Mouse (Mus musculus) large intestine, adult 2 months (tissue): ENCODE results near the gene Taar7d. TPM values are rescaled to one million over a fixed set of nuclear protein-coding genes. Genes with fewer than 3 reads are reported as not detected.
"Not testable (repeated sequence)": the region's sequence is repeated elsewhere in the genome, so short reads cannot be mapped to it uniquely, and the experiment has no call there.

Experiments used
- DNase-seq: peaks from one replicate; pipeline ENCODE4 v3.0.0-alpha.2; 2012; ENCODE audit warnings: low read depth, low spot score
- WGBS: fragments of 180-500 bp; shearing (Covaris S2); methylation state at CpG from one replicate; pipeline ENCODE4 v1.1.7; 2018; 5-methylcytosine and 5-hydroxymethylcytosine counted together
- polyA plus RNA-seq: library from polyadenylated mRNA; depleted of rRNA; stranded (reverse); fragments of >200 nt; gene quantifications from 2 replicates; pipeline ENCODE4 v1.2.3, GENCODE M21; 2012; rRNA removed

The Taar7d gene
- polyA plus RNA-seq: not detected in 2 replicates

- no peak for DNase-seq
Observed at GRCm38 (mm10) chr10:24026922-24027321, at the start of gene Taar7d. Gene Taar7d (plus strand): TSS chr10:24027222.

- no peak for DNase-seq
- WGBS: 42% methylated on average over 4 of the region's 4 CpGs
Observed at GRCm38 (mm10) chr10:23977958-23978357, 49.1 kb upstream of the Taar7d start.

- peak; percentile 54 for DNase-seq
- WGBS: 42% methylated on average over 16 of the region's 16 CpGs
Observed at GRCm38 (mm10) chr10:23978901-23979705, 47.9 kb upstream of the Taar7d start.

GRCm38 (mm10) chr10:23985546-23985945, 41.5 kb upstream of the Taar7d start, which contains the start of gene Taar6:
Gene Taar6 (minus strand): TSS chr10:23985646.
- 66% methylated on average over 8 of the region's 8 CpGs for WGBS
- no peak for DNase-seq

- WGBS: 67% methylated on average over 5 of the region's 5 CpGs
- no peak for DNase-seq
Observed at GRCm38 (mm10) chr10:23986419-23986818, 40.6 kb upstream of the Taar7d start.

GRCm38 (mm10) chr10:23993381-23993780, 33.6 kb upstream of the Taar7d start, which contains the start of gene Taar7a:
Gene Taar7a (minus strand): TSS chr10:23993481.
- WGBS: 67% methylated on average over 3 of the region's 3 CpGs
- DNase-seq: no peak

- WGBS: 61% methylated on average over 1 of the region's 1 CpGs
- no peak for DNase-seq
Observed at GRCm38 (mm10) chr10:23999639-24000038, 27.4 kb upstream of the Taar7d start, which contains the start of gene Taar7b. Gene Taar7b (plus strand): TSS chr10:23999939.

- DNase-seq: no peak
- 60% methylated on average over 1 of the region's 1 CpGs for WGBS
Observed at GRCm38 (mm10) chr10:24006442-24006841, 20.6 kb upstream of the Taar7d start.

- DNase-seq: no peak
- WGBS: 53% methylated on average over 2 of the region's 2 CpGs
Observed at GRCm38 (mm10) chr10:24007034-24007433, 20.0 kb upstream of the Taar7d start.

GRCm38 (mm10) chr10:24008143-24008542, 18.9 kb upstream of the Taar7d start:
- 86% methylated on average over 1 of the region's 1 CpGs for WGBS

GRCm38 (mm10) chr10:24031347-24031746, 4.3 kb downstream of the Taar7d start:
- DNase-seq: no peak

More at GRCm38 (mm10) chr10:24008143-24008542, 18.9 kb upstream of the Taar7d start:
- DNase-seq: no peak

GRCm38 (mm10) chr10:24037314-24037713, 10.3 kb downstream of the Taar7d start, which contains the start of gene Taar7e:
Gene Taar7e (plus strand): TSS chr10:24037614.
- no peak for DNase-seq
- 90% methylated on average over 2 of the region's 2 CpGs for WGBS

GRCm38 (mm10) chr10:24040120-24040869, 13.3 kb downstream of the Taar7d start:
- WGBS: 58% methylated on average over 2 of the region's 2 CpGs
- DNase-seq: no peak

GRCm38 (mm10) chr10:24049210-24049609, 22.2 kb downstream of the Taar7d start, which contains the start of gene Taar7f:
Gene Taar7f (plus strand): TSS chr10:24049510.
- no peak for DNase-seq

- DNase-seq: no peak
- 57% methylated on average over 5 of the region's 5 CpGs for WGBS
Observed at GRCm38 (mm10) chr10:24052039-24052438, 25.0 kb downstream of the Taar7d start.

GRCm38 (mm10) chr10:24058986-24059385, 32.0 kb downstream of the Taar7d start:
- 82% methylated on average over 3 of the region's 3 CpGs for WGBS
- DNase-seq: no peak

GRCm38 (mm10) chr10:24074751-24075150, 47.7 kb downstream of the Taar7d start:
- DNase-seq: not testable (repeated sequence)

GRCm38 (mm10) chr10:24076200-24076599, 49.2 kb downstream of the Taar7d start, which contains the start of gene Taar8a:
Gene Taar8a (plus strand): TSS chr10:24076500.
- WGBS: 85% methylated on average over 2 of the region's 4 CpGs

More at GRCm38 (mm10) chr10:24074751-24075150, 47.7 kb downstream of the Taar7d start:
- 17% methylated on average over 2 of the region's 2 CpGs for WGBS

More at GRCm38 (mm10) chr10:24076200-24076599, 49.2 kb downstream of the Taar7d start, which contains the start of gene Taar8a:
- not testable (repeated sequence) for DNase-seq
